Mouse (Mus musculus) hindbrain, embryonic 10.5 days (tissue): ENCODE measurements around the gene Ccser2. TPM values are rescaled to one million over a fixed set of nuclear protein-coding genes. Genes with fewer than 3 reads are reported as not detected.
A peak's percentile ranks its signal among the peaks of the same experiment; 100 is the strongest.
"Not testable (repeated sequence)": the region's sequence is repeated elsewhere in the genome, so short reads cannot be mapped to it uniquely, and the experiment has no call there.

Experiments
- DNase-seq: peaks from one replicate; pipeline ENCODE4 v3.0.0-alpha.2; 2017; ENCODE audit warnings: low spot score
- H3K27ac ChIP-seq: fragments of 300-500 bp; sonication (generic); 2 replicates; pipeline ENCODE4 v1.5.1; 2016; ENCODE audit warnings: mild to moderate bottlenecking, moderate library complexity
- H3K27me3 ChIP-seq: fragments of 300-500 bp; sonication (generic); 2 replicates; pipeline ENCODE4 v1.6.1; 2016; ENCODE audit warnings: mild to moderate bottlenecking; ENCODE audit not compliant: poor library complexity, insufficient read depth, severe bottlenecking
- H3K36me3 ChIP-seq: fragments of 300-500 bp; sonication (generic); 2 replicates; pipeline ENCODE4 v1.6.1; 2016; ENCODE audit warnings: mild to moderate bottlenecking, moderate library complexity
- H3K4me1 ChIP-seq: fragments of 300-500 bp; sonication (generic); replicated peaks from 2 replicates; pipeline ENCODE4 v1.6.1; 2016; ENCODE audit warnings: mild to moderate bottlenecking
- H3K4me3 ChIP-seq: fragments of 300-500 bp; sonication (generic); 2 replicates; pipeline ENCODE4 v1.5.1; 2016; ENCODE audit warnings: mild to moderate bottlenecking, moderate library complexity
- H3K9me3 ChIP-seq: fragments of 300-500 bp; sonication (generic); 2 replicates; pipeline ENCODE4 v1.6.1; 2016; ENCODE audit warnings: mild to moderate bottlenecking, moderate library complexity
- WGBS: fragments of 180-500 bp; shearing (Covaris S2); methylation state at CpG from one replicate; pipeline ENCODE4 v1.1.7; 2016; 5-methylcytosine and 5-hydroxymethylcytosine counted together
- polyA plus RNA-seq: library from polyadenylated mRNA; unstranded; fragments of >200 nt; fragmentation: Nextera tagmentation; extraction: Ambion mirVana; gene quantifications from 2 replicates; pipeline ENCODE4 v1.2.1, GENCODE M21; 2016

The Ccser2 gene
- 33.5 and 34.9 TPM in 2 replicates for polyA plus RNA-seq

DNA sequence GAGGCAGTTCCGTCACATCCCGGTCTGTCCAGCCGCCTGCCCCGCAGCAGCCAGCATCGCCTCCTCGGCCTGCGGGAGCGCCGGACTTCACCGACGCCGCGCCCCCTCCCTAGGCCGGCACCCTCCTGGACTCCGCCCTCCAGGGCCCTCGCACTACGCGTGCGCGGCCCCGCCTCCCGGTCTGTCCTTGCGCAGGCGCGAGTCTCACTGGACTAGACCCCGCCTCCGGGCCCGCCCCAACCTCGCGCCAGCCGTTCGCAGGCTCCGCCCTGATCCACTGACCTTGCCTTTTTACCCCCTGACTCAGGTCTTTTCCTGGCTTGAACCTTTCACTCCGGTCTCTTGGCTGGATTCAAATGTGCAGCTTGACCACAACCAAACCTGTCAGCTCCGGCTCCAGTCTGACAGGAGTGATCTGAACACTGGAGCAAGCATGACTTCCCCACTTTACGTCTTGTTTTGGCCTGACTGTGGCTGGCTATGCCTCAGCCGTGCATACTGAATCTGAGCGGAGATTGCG lies at the start of gene Ccser2:
Ccser2 (minus strand) TSS at position 150 of the 520 bp plus-strand sequence.
- Histone ChIP-seq H3K4me1 (peaks cover 20% of the 10 kb centered on the region), H3K4me3 (peak within 1 kb of the TSS; percentile 91), H3K9me3 (no peaks in the 10 kb centered on the region), H3K27ac (peak within 1 kb of the TSS; percentile 94), H3K27me3 (no peaks in the 10 kb centered on the region), H3K36me3 (no peaks in the 10 kb centered on the region)
- 3% methylated on average over 39 of the region's 39 CpGs for WGBS
- DNase-seq: peak; percentile 97

- 35% methylated on average over 5 of the region's 5 CpGs for WGBS
Observed at GRCm38 (mm10) chr14:37015894-37016293, 47.3 kb upstream of the Ccser2 start.

DNA sequence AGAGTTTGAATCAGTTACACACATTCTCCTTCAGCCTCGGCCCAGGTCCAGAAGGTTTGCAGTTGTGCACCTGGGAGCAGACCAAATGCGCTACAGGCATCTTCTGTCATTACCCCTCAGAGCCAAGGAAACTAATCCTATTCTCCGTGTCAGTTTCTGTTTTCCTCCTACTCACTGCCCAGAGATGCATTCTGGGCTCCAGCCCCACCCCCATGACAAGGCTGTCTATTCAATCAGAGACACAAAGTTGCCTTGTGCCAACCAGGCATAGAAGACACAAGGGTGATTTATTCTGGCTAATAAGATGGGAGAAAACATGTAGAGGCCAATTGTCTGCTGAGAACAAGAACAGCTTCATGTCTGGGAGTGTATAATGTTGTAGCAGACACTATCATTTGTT lies 45.1 kb upstream of the Ccser2 start:
- H3K9me3 ChIP-seq: no peaks in the 10 kb centered on the region
- no peak for DNase-seq
- 61% methylated on average over 3 of the region's 3 CpGs for WGBS
- H3K27me3 ChIP-seq: no peaks in the 10 kb centered on the region
- no peak overlapping the region for H3K27ac ChIP-seq
- no peak overlapping the region for H3K4me3 ChIP-seq
- no peaks in the 10 kb centered on the region for H3K36me3 ChIP-seq
- no peaks in the 10 kb centered on the region for H3K4me1 ChIP-seq

More at GRCm38 (mm10) chr14:37015894-37016293, 47.3 kb upstream of the Ccser2 start:
- DNase-seq: peak; percentile 15
- no peaks in the 10 kb centered on the region for H3K4me1 ChIP-seq
- no peak overlapping the region for H3K27ac ChIP-seq
- H3K36me3 ChIP-seq: no peaks in the 10 kb centered on the region
- H3K4me3 ChIP-seq: no peak overlapping the region
- no peaks in the 10 kb centered on the region for H3K27me3 ChIP-seq
- no peaks in the 10 kb centered on the region for H3K9me3 ChIP-seq

- Histone ChIP-seq H3K9me3 (no peaks in the 10 kb centered on the region), H3K27ac (no peak overlapping the region), H3K4me3 (no peak overlapping the region), H3K4me1 (no peaks in the 10 kb centered on the region), H3K36me3 (no peaks in the 10 kb centered on the region), H3K27me3 (no peaks in the 10 kb centered on the region)
- DNase-seq: no peak
- WGBS: 88% methylated on average over 2 of the region's 2 CpGs
Observed at GRCm38 (mm10) chr14:37009686-37010085, 41.1 kb upstream of the Ccser2 start.

- WGBS: 82% methylated on average over 8 of the region's 8 CpGs
Observed at GRCm38 (mm10) chr14:37006489-37006888, 37.9 kb upstream of the Ccser2 start.

GRCm38 (mm10) chr14:37005865-37006264 lies 37.3 kb upstream of the Ccser2 start:
- no peaks in the 10 kb centered on the region for H3K27me3 ChIP-seq
- H3K9me3 ChIP-seq: no peaks in the 10 kb centered on the region
- H3K4me3 ChIP-seq: no peak overlapping the region
- 29% methylated on average over 3 of the region's 3 CpGs for WGBS
- no peak for DNase-seq
- H3K36me3 ChIP-seq: no peaks in the 10 kb centered on the region
- no peaks in the 10 kb centered on the region for H3K4me1 ChIP-seq
- H3K27ac ChIP-seq: no peak overlapping the region

More at GRCm38 (mm10) chr14:37006489-37006888, 37.9 kb upstream of the Ccser2 start:
- Histone ChIP-seq H3K4me3 (no peak overlapping the region), H3K4me1 (no peaks in the 10 kb centered on the region), H3K27ac (no peak overlapping the region), H3K36me3 (no peaks in the 10 kb centered on the region), H3K9me3 (no peaks in the 10 kb centered on the region), H3K27me3 (no peaks in the 10 kb centered on the region)
- DNase-seq: no peak

DNA sequence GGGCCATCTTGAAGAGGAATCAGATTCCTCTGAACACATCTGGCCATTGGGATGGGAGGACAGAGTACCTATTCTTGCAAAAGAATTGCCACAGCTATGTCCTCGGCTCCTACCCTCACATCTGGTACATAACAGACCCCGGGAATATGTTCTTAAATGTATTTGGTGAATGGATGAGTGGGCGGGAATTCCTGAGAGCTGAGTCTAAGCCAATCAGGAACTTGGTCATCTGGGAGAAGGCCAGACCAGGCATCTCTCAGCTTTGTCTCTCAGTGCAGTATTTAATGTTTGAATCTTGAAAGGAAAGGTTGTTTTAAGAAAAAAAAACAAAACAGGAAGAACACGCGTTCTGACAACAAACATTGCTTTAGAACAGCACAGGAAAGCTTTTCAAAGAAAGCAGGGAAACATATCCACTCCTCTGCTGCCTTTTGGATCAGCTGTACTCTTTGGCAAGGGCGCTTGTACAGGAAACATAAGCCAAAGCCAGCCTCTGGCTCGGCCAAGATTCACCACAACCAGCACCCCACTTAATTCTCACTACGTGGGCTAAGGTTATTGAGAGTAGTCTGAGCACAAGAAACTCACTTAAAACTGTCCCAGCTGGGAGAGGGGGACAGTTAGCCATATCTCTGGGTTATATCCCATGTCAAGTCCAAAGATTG lies 35.0 kb upstream of the Ccser2 start:
- Histone ChIP-seq H3K9me3 (no peaks in the 10 kb centered on the region), H3K4me1 (no peaks in the 10 kb centered on the region), H3K36me3 (no peaks in the 10 kb centered on the region), H3K27ac (no peak overlapping the region), H3K4me3 (no peak overlapping the region), H3K27me3 (no peaks in the 10 kb centered on the region)
- 81% methylated on average over 8 of the region's 8 CpGs for WGBS
- DNase-seq: no peak

DNA sequence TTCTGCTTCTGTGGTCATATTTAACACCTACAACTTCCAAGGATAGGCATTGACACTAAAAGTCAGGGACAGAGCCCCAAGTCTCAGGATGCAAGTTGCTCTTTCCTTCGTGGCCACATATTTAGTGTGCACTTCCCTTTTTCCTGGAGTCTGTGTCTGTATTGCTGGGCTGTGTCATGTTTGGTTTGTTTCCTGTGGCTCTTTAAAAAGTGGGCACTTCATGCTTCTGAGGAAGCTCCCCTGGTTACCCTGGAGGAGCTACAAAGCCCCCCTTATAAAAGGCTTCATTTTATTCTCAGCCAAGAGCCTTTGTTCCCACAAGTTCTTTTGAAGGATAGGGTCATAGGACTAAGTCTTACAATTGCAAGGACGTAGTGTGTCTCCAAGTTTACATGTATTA lies 34.3 kb upstream of the Ccser2 start:
- WGBS: 60% methylated on average over 2 of the region's 2 CpGs
- no peaks in the 10 kb centered on the region for H3K9me3 ChIP-seq

DNA sequence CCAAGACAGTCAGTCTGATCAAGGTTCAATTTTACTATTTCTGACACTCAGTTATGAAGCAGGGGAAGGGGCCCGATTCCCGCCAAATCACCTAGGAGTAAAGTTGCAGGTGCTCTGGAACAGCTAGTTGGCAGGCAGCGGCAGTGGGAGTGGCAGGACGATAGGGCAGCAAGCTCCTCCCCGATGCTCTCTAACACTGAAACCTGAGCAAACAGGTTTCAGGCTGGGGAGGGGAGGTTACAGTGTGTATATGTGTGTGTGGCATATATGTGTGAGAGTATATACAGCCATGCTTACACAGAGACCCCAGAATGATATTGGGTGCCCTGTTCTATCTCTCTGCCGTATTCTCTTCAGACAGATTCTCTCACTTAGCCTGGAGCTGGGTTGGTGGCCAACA lies 32.2 kb upstream of the Ccser2 start:
- WGBS: 84% methylated on average over 6 of the region's 6 CpGs
- not testable (repeated sequence) for H3K27me3 ChIP-seq, DNase-seq, H3K4me1 ChIP-seq, H3K27ac ChIP-seq, H3K36me3 ChIP-seq, H3K9me3 ChIP-seq, H3K4me3 ChIP-seq

More for the DNA sequence above, 34.3 kb upstream of the Ccser2 start:
- no peak for DNase-seq
- no peaks in the 10 kb centered on the region for H3K36me3 ChIP-seq
- no peak overlapping the region for H3K27ac ChIP-seq
- no peaks in the 10 kb centered on the region for H3K4me1 ChIP-seq
- H3K4me3 ChIP-seq: no peak overlapping the region
- H3K27me3 ChIP-seq: no peaks in the 10 kb centered on the region

DNA sequence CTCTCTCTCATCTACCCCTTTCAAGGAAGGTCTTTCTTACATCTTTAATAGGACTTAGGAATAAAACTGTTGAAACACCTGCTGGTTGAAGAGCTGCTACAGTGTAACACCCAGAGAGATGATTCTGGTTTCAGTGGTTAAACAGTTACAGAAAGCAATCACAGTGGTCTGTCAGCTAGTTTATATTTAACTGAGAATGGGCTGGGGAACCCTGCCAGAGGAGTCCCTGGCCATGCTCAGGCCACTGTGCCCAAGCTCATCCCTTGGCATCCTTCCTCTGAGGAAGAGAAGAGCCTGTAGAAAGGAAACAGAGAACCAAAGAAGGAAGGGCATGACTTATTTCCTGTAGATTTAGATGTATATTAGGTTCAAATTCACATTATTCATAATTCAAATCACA lies 21.2 kb upstream of the Ccser2 start:
- no peak overlapping the region for H3K27ac ChIP-seq
- no peaks in the 10 kb centered on the region for H3K36me3 ChIP-seq
- no peak for DNase-seq
- no peaks in the 10 kb centered on the region for H3K4me1 ChIP-seq
- H3K4me3 ChIP-seq: no peak overlapping the region
- H3K9me3 ChIP-seq: no peaks in the 10 kb centered on the region
- H3K27me3 ChIP-seq: no peaks in the 10 kb centered on the region

- Histone ChIP-seq H3K36me3 (no peaks in the 10 kb centered on the region), H3K9me3 (no peaks in the 10 kb centered on the region), H3K4me1 (no peaks in the 10 kb centered on the region), H3K4me3 (no peak overlapping the region), H3K27ac (no peak overlapping the region), H3K27me3 (no peaks in the 10 kb centered on the region)
- WGBS: 85% methylated on average over 3 of the region's 3 CpGs
- no peak for DNase-seq
Observed at GRCm38 (mm10) chr14:36985693-36986092, 17.1 kb upstream of the Ccser2 start.

DNA sequence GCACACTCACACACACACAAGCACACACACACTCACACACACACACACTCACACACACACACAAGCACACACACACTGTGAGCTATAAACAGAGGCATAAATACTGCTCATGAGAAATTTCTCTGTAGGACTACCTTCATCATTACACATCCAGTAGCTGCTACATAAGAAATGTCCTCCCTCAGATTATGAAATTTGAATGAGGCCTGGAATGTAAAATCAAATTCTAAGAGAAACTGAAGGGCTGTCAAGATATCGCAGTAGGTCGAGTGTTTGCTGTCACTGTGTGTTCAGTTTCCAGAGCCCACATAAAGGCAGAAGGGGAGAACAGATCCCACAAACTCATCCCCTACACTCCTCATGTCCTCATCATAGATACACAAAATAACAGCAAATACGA lies 6.4 kb upstream of the Ccser2 start:
- no peaks in the 10 kb centered on the region for H3K9me3 ChIP-seq
- WGBS: 91% methylated on average over 3 of the region's 3 CpGs
- H3K4me3 ChIP-seq: no peak overlapping the region
- H3K36me3 ChIP-seq: no peaks in the 10 kb centered on the region
- no peaks in the 10 kb centered on the region for H3K4me1 ChIP-seq
- no peaks in the 10 kb centered on the region for H3K27me3 ChIP-seq
- no peak overlapping the region for H3K27ac ChIP-seq
- no peak for DNase-seq

- Histone ChIP-seq H3K27me3 (no peaks in the 10 kb centered on the region), H3K9me3 (no peaks in the 10 kb centered on the region), H3K4me1 (peaks cover 10% of the 10 kb centered on the region), H3K36me3 (no peaks in the 10 kb centered on the region), H3K4me3 (no peak overlapping the region), H3K27ac (no peak overlapping the region)
- no peak for DNase-seq
- WGBS: 86% methylated on average over 4 of the region's 4 CpGs
Observed at GRCm38 (mm10) chr14:36971211-36971610, 2.6 kb upstream of the Ccser2 start.
